In genomic region chr3:122983849-122984248, GRCm38 (mm10) we compare ENCODE assay signal across 7 mouse cellular contexts. TPM values are rescaled to one million over a fixed set of nuclear protein-coding genes. Genes with fewer than 3 reads are reported as not detected.
DNase-seq lines count a peak whose midpoint lies in the region; ATAC-seq and TF ChIP-seq lines count a peak whose summit lies in the region.

No protein-coding gene starts in this region.

- H3K9ac ChIP-seq in hindbrain, embryonic 13.5 days, result peak overlapping the region; percentile 91
- H3K9ac ChIP-seq in liver, postnatal 0 days (replicated peaks), result peak overlapping the region; percentile 83

- peak; percentile 75 for DNase-seq in urinary bladder, postnatal 14 days (ENCODE audit: low spot score)
- no peak for DNase-seq in urinary bladder, postnatal 10 days (ENCODE audit: low spot score)
- peak; percentile 39 for DNase-seq in c-Kit-negative CD71-positive TER-119-positive erythroid progenitor cells, embryonic 14.5 days (ENCODE audit: low read depth, low spot score)
- DNase-seq in liver, postnatal 0 days, result peak; percentile 73
- DNase-seq in skeletal muscle tissue, adult 2 months (ENCODE audit: low read depth, low spot score), result peak; percentile 62
- no peak for DNase-seq in gastrocnemius, postnatal 4 days (ENCODE audit: low spot score in 2 of 2)

- TF ChIP-seq CTCF in liver, postnatal 0 days (IDR thresholded peaks at IDR 0.05; ENCODE audit: low read depth), result no peak

- H3K9me3 ChIP-seq in hindbrain, embryonic 13.5 days, result no peaks in the 10 kb centered on the region
- H3K9me3 ChIP-seq in liver, postnatal 0 days (ENCODE audit: low read length), result no peaks in the 10 kb centered on the region

- H3K27ac ChIP-seq in hindbrain, embryonic 13.5 days, result peak overlapping the region; percentile 96
- peak overlapping the region; percentile 97 for H3K27ac ChIP-seq in liver, postnatal 0 days (ENCODE audit: low read depth)

- peak overlapping the region; percentile 77 for H3K4me3 ChIP-seq in hindbrain, embryonic 13.5 days
- peak overlapping the region; percentile 81 for H3K4me3 ChIP-seq in liver, postnatal 0 days (ENCODE audit: low read depth, low read length)

- H3K36me3 ChIP-seq in hindbrain, embryonic 13.5 days, result no peaks in the 10 kb centered on the region
- no peaks in the 10 kb centered on the region for H3K36me3 ChIP-seq in liver, postnatal 0 days (replicated peaks; ENCODE audit: insufficient read depth, low read length)

- peak; percentile 16 for TF ChIP-seq EP300 in liver, postnatal 0 days (IDR thresholded peaks at IDR 0.05; ENCODE audit: low read depth)

- peaks cover 8% of the 10 kb centered on the region; the same call in 1 of the 2 replicates for H3K4me1 ChIP-seq in hindbrain, embryonic 13.5 days (replicated peaks)
- no peaks in the 10 kb centered on the region for H3K4me1 ChIP-seq in liver, postnatal 0 days (ENCODE audit: insufficient read depth)

- ATAC-seq in hindbrain, embryonic 13.5 days (ENCODE audit: low FRiP score), result peak; percentile 88
- peak; percentile 71 for ATAC-seq in liver, postnatal 0 days

- peak overlapping the region; percentile 63 for H3K4me2 ChIP-seq in hindbrain, embryonic 13.5 days
- peak overlapping the region; percentile 91 for H3K4me2 ChIP-seq in liver, postnatal 0 days (ENCODE audit: low read depth, low read length)

- 0% methylated on average over 30 of the region's 30 CpGs for WGBS in hindbrain, embryonic 13.5 days
- WGBS in liver, postnatal 0 days (ENCODE audit: insufficient replicate concordance), result 0% methylated on average over 30 of the region's 30 CpGs

- no peaks in the 10 kb centered on the region for H3K27me3 ChIP-seq in hindbrain, embryonic 13.5 days
- no peaks in the 10 kb centered on the region for H3K27me3 ChIP-seq in liver, postnatal 0 days (ENCODE audit: insufficient read depth, low read length)

RNA-seq across cellular contexts. Expression of gene Usp53, which starts 0.5 kb away (rescaled TPM):
- polyA plus RNA-seq in hindbrain, embryonic 13.5 days (2015; fragmentation: Nextera tagmentation; extraction: Ambion mirVana), result 7.5 and 9.4 TPM in 2 replicates
- 2.1 and 3.3 TPM in 2 replicates for polyA plus RNA-seq in liver, postnatal 0 days (2015; fragmentation: Nextera tagmentation; extraction: Ambion mirVana)
- total RNA-seq in gastrocnemius, postnatal 4 days (2021), result 10 to 100 TPM in 1 of 2 experiments, 1 to 10 TPM in 1; 9.2 to 11.8 TPM

RNA-seq across cellular contexts. Expression of gene Myoz2, which starts 51.0 kb away (rescaled TPM):
- polyA plus RNA-seq in hindbrain, embryonic 13.5 days (2015; fragmentation: Nextera tagmentation; extraction: Ambion mirVana), result 0.47 and 0.52 TPM in 2 replicates
- 0.18 and 4.4 TPM in 2 replicates for polyA plus RNA-seq in liver, postnatal 0 days (2015; fragmentation: Nextera tagmentation; extraction: Ambion mirVana)
- total RNA-seq in gastrocnemius, postnatal 4 days (2021), result 100 to 1,000 TPM; 445 to 535 TPM

RNA-seq across cellular contexts. Expression of gene 1810037I17Rik, which starts 59.8 kb away (rescaled TPM):
- 90.1 and 97.3 TPM in 2 replicates for polyA plus RNA-seq in hindbrain, embryonic 13.5 days (2015; fragmentation: Nextera tagmentation; extraction: Ambion mirVana)
- 70.7 and 75.1 TPM in 2 replicates for polyA plus RNA-seq in liver, postnatal 0 days (2015; fragmentation: Nextera tagmentation; extraction: Ambion mirVana)
- total RNA-seq in gastrocnemius, postnatal 4 days (2021), result 10 to 100 TPM; 31.3 to 34.5 TPM

Comparison
In these comparisons a context has a peak if more than half of its experiments do, and no peak if none do; other contexts are left out.
1. DNase-seq: peak in urinary bladder, postnatal 14 days (single experiment), c-Kit-negative CD71-positive TER-119-positive erythroid progenitor cells, embryonic 14.5 days (single experiment), liver, postnatal 0 days (single experiment) and skeletal muscle tissue, adult 2 months (single experiment); none in urinary bladder, postnatal 10 days (single experiment) and gastrocnemius, postnatal 4 days (0 of 2).